Mouse (Mus musculus) liver, postnatal 0 days (tissue): ENCODE data around the gene Vwa8.

ENCODE experiments used
- CTCF ChIP-seq: sonication (generic); IDR thresholded peaks from 2 replicates; pipeline ENCODE4 v1.5.1; 2016; ENCODE audit warnings: antibody characterized with exemption, low read depth
- EP300 ChIP-seq: IDR thresholded peaks from 2 replicates; pipeline ENCODE4 v1.6.1; 2016; ENCODE audit warnings: antibody characterized with exemption, low read depth, mild to moderate bottlenecking

DNA sequence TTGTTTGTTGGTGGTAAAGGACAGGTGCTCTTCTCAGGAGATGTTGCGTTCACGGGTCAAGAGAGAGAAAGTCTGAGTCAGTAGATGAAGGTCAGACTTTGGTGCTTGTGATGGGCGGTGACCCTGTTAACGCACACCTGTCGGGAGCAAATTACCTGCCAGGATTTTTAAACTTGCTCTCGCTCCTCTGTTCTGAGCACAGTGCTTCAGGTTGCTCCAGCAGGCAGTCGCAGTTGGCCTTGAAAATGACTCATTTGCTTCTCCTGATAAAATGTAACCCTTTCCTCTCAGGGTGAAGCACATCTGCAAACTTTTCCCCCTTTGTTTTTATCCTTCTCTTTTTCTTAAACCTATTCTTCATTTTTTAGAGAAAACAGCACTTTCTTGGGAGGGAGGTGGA is 234.7 kb downstream of the Vwa8 start:
- TF ChIP-seq EP300 (no peak), CTCF (no peak)
